Mouse (Mus musculus): ENCODE data around the gene Ghrhr. TPM values are rescaled to one million over a fixed set of nuclear protein-coding genes. Genes with fewer than 3 reads are reported as not detected.
A peak's percentile ranks its signal among the peaks of the same experiment; 100 is the strongest.

Gene Ghrhr
- total RNA-seq, 2 experiments from 2014 or later: not detected

DNA sequence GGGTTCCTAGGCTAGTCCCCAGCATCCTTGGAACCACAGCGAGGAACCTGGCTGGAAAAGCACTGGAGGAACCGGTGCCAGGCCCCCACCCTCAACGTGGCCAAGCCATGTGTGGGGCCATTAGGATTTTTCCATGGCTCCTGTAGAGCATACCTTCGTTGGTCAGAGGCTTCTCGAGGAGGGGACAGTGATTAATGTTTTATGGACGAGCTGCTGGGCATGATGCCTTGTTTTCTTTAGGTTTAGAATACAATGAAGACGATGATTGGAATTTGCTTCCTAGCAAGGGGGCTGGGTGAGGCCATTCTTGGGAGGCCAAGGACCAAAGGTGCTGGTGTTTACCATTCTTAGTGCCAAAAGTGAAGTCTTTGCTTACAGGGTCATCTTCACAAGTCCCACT is 24.4 kb upstream of the Ghrhr start:
- DNase-seq (ENCODE audit: low spot score in 2 of 2): no peak

DNA sequence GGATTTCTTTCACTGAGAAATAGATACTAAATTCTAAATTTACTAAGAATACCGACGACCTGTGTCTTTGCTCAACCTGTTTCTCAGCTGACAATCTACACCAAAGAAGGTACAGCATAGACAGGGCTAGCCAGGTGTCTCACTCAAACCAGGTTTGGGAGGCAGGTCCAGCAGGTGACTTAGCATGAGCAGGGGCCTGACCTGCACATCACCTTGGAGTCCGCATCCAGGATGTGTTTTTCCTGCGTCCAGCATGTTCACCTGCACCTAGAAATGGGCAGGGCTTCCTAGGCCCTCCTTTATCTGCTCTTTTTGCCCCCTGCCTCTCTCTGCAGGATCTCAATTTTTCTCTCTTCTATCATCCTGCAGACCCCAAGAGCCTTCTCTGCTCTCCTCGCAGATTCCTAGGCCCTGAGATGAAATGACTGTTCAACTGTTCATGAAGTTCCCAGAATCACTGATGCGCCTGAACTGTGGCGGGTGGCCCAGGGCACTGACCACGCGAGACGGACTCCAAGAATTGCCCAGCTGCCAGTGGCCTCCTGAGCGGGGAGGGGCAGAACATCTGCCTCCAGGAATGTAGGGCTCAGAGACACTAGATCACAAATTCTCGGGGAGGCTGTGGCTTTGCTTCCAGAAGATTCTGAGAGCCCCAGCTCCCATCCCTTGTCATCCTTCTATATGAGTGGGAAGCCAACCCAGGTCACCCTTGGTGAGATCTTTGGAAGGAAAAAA is 22.2 kb upstream of the Ghrhr start:
- no peak for DNase-seq (ENCODE audit: low spot score in 2 of 2)

DNA sequence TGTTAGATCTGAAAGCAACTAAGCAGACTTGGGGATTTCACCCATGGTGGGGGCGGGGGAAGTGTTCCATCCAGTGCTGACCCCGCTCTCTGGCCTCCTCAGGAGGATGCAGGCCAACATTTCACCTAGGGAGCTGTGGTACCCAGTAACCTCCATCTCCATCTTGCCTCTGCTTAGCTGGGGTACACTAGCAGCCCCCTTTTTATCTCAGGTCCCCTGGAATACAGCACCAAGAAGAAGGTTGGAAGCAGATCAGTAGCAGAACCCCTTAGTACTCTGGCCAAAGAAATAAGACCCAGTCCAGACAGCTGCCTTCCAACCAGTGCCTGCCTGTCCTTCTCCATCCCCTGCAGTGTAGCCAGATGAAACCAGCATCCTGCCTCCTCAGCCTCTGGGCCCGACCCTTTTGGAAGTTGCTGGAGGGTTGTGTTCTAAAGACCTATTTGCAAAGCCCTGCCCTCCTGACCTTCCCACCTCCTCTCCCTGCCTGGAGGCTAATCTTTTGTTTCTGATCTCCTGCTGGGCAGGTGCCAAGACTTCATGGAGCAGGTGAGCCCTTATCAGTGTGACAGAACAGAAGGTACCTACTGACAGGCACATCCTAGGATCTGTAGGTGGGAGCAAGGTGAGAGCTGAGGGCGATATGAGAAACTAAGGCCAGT is 21.5 kb upstream of the Ghrhr start:
- no peak for DNase-seq (ENCODE audit: low spot score in 2 of 2)

DNA sequence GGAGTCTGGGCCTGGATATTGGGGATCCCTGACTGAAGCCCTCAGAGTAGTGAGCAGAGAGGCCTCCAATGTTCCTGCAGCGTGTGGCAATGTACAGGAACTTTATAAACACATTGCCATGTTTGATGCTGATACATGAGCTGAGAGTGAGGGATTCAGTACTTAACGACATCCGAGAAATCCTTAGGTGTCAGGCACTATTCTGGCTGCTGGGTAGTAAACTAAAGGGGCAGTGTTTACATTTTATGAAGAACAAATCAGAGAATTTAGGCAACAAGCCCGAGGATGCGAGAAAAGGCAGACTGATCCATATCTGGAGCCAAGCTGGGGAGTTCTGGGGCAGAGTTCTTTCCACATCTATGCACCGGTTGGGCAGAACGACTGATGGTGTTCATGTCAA is 20.5 kb upstream of the Ghrhr start:
- no peak for DNase-seq (ENCODE audit: low spot score in 2 of 2)

DNA sequence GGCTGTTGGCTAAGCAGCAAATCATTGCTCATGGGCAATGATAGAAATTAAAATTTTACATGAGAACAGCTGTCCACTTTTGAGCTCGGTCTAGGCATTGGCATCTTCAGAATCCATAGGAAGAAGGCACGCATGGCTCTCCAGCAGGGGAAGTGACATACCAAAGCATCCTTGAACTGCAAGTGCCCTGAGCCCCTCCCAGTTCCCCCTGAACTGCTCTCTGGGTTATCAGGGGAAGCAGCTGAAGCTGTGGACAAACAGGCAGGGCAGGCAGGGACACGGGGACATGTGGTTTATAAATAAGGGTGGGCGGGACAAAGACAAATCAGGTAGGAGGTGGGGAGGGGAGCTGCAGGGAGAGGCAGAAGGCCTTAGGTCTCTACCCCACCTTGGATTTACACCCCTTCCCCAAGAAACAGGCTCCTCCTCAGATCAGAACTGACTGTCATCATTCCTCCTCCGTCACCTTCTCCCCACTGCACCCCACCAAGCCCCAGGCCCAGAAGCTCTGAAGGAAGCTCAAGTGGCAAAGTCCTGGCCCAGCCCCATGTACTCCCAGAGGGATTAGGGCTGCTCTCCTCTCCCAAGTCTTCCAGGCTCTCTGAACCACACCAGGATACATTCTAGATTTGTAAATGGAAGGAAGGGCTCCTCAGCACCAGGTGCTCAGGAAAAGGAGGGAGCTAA is 19.9 kb upstream of the Ghrhr start:
- DNase-seq (ENCODE audit: low spot score in 2 of 2): no peak

DNA sequence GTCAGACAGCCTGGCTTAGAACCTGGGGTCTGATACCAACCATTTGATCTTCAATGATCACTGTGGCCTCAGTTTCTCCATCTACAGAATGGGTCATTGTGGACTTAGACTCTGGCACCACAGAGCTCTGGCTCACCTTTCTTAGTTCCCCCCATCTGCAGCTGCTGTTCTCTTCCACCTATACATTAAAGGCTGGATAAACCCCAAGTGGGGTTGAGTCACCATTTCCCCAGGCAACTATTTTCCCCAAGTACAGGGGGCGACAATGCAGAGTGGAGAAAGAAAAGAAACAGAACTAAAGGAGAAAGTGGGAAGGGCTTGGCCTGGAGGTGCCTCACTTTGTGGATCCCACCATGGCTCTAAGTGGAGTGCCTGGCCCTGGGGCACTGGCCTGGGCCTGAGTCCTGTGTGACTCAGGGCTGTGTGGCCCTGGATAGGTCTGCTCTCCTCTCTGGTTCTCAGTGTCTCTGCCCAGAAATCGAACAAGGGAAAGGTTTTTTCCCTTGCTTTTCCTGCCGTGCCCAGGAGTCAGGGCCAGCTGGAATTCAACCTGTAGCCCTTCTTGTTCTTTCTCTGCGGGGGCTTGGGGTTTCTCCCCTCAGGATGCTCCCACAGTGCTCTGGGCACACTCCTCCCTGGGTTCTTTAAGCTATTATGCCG is 19.0 kb upstream of the Ghrhr start:
- DNase-seq (ENCODE audit: low spot score in 2 of 2): no peak

DNA sequence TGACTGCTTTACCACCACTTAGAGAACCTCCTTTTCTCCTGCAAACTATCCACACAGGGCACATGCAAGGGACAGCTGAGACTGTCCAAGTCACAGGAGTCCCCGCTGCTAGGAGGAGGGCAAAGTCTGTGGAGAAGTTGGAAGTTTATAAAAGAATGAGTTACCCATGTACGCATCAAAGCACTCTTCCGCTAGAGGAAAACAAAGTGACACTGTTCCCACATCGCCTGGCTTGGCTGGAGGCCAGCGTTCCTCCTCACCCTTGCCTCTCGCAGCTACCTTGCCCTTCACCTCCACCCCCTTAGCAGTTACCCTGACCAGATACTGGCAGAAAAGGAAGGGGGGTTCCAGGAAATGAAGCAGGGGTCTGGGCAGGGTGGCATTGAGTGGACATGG is 18.5 kb upstream of the Ghrhr start:
- no peak for DNase-seq (ENCODE audit: low spot score in 2 of 2)

DNA sequence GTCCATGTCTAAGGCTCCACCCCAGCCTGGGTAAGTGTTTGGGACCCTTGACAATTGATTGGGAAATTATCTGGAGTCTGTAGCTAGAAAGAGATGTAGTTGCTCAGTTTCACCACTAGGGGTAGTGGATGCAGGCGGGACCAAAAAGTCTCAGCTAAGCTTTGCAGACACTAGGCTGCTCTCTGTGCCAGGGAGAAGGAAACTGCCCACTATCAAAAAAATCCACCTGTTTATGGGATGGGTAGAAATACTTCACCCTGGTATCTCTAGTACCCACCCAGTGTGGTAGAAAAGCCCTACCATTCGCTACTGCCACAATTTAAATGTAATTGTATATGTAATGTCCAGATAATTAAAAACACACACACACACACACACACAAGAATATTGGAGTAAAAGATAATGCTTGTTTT is 17.4 kb upstream of the Ghrhr start:
- no peak for DNase-seq (ENCODE audit: low spot score in 2 of 2)

DNA sequence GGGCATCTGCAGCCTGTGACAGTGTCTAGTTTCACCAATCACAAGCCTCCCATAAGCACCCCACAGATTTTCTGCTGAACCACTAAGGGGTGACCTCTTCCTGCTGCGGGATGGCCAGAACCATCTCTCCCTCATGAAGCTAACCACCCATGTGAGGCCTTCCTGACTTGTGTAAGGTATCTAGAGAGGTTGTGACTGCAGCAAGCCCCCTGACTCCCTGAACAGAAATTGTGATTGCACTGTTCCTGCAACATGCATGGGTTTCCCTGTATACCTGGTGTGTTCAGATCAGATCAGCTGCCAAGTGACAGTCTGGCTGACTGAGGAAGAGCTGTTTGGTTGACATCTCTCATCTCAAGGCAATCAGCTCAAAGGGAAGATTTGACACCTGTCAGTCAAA is 13.4 kb upstream of the Ghrhr start:
- no peak for DNase-seq (ENCODE audit: low spot score in 2 of 2)

DNA sequence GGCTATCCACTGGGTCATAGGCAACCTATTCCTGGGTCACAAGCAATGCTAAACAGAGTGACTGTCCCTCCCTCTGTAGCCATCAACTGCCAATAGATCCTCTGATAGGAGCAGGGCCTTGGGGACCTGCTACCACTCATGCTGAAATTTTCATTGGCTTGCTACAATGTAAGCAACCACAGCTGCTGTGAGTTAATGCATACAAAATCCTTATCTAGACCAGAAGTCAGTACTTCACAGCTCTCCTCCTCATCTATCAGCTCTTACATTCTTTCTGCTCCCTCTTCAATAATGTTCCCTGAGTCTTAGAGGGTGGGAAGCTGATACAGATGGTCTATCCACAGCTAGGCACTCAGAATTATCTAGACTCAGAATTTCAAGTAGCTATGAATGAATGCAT is 9.0 kb upstream of the Ghrhr start:
- no peak for DNase-seq (ENCODE audit: low spot score in 2 of 2)

DNA sequence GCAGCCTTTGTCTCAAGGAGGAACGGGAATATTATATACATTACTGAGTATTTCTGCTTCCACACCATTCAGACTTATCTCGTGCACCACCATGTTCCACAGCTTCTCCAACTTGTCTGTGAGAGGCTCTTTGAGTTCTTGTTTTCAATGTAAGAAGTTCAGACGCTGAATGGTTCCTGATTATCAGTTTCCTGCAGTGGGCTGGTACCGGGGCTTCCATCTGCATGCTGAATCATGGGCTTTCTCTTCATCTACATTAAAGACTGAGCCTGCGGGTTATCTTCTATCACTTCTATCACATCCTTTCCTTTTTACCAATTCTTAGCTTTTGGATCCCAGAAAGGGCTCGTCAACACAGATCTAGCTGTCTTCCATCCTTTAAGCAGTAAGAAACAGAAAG is 5.3 kb upstream of the Ghrhr start:
- no peak for DNase-seq (ENCODE audit: low spot score in 2 of 2)

DNA sequence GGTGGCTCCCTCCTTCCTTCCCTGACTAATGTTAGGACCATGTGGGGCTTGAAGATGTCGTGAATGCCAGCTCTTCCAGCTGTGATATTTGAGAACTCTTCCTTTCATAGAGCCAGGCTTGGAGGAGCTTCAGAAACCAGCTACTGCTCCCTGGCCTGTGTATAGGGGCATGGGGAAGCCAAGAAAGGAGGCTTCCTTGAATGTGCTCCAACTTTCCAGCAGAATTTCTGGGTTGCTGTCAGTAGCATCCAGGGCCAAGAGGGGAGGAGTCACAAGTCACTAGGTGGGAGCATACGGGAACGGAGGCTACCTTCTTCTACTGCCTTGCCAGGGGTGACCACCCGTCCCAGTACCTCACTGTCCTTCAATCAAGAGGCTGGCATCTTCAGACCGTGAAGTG is 416 bp downstream of the Ghrhr start:
- DNase-seq (ENCODE audit: low spot score in 2 of 2): no peak

DNA sequence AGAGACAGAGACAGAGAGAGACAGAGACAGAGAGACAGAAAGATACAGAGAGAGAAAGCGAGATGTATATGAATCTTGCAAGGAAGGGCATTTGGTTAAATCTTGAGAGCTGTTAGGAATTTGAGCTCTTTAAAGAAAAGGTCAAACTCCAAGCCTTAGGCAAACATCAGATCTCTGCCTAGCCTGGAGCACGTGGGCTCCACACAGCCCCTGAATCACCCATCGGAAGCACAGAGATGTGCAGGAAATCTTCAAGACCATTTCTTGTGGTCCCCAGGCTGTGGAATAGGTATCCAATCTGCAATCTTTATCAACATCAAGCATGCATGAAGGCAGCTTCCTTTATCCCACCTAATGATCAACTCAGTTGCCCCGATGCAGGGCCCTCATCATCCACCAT is 1.4 kb downstream of the Ghrhr start:
- no peak for DNase-seq (ENCODE audit: low spot score in 2 of 2)

DNA sequence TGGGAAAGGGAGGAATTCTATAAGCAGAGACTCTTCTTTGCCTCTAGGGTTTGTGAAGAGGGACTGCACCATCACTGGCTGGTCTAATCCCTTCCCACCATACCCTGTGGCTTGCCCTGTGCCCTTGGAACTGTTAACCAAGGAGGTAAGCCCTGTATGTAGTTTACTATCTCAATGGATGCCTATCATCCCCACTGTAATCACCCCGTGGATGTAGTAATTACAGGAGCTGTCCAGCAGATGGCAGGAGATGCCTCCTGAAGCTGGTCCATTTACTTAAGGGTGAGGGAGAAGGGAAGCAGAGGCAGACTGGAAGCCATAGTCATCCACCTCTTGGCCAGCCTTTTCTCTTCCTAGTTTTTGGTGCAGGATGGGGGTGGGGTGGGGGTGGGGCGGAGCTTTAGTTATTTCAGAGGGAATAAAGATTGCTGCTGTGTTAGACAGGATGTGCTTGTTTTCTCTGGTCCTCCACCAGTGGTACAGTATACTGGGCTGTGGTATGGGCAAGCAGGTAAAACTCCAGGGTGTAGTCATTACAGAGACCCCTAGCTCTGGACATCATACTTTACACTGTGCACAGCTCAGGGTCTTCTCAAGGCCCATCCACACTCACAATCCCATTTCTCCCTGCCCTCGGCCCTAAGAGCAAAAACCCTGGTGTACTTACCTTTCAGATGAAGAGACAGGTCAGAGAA is 3.7 kb downstream of the Ghrhr start:
- DNase-seq (ENCODE audit: low spot score in 2 of 2): peak; percentile 49 to 81

DNA sequence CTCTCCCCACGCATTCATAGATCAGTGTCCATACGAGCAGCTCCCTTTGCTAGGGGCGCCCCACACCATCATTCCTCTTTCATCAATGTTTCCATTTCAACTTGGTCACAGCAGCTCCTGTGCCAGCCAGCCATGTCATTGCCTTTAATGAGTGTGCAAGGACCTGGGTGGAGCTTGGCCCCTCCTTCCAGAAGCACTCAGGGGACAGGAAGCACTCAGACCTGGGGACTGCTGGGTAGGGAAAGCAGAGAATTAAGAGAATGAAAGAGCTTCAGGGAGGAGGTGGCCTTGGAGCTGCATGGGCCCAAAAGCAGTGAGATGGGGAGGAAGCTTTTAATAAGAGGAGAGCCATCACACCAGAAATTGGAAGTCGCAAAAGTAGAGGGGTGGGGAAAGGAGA is 5.9 kb downstream of the Ghrhr start:
- DNase-seq (ENCODE audit: low spot score in 2 of 2): no peak

DNA sequence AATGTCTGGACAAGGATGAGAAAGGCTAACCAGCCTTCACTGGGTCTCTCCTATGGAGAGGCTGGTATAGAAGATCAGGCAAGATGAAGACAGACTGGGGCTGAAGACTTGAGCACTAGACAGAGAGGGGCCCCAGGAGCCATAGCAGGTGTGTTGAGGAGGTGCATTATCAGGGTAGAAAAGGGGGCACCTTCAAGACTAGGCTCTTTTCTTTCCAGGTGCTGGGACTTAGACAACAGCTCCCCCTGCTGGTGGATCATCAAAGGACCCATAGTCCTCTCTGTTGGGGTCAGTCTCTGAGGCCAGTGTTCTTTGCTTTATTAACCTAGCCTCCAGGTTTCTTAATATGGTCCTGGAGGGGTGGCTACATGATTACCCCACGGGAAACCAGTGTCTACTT is 7.8 kb downstream of the Ghrhr start:
- DNase-seq (ENCODE audit: low spot score in 2 of 2): peak in 1 of 2 experiments; percentile 69

DNA sequence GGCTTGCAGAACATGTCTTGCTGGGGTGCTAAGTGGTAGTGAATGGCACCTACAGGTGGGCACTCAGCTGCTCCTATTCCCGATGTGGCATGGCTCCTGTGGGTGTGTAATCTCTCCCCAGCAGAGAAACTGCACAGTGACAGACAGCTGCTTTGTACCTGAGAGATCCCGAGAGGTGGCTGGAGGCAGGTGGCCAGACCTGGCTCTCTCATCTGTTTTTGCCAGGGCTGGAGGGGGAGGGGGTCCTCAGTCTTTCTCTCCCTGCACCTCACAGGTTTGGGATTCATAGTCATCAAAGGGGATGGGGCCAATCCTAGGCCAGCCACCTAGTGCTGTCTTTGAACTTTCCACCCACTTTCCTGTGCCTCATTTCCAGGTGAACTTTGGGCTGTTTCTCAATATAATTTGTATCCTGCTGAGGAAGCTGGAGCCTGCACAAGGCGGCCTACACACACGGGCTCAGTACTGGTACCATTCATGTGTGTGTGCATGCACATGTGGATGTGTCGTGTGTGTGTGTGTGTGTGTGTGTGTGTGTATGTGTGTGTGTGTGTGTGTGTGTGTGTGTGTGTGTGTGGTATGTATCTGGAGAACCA is 8.4 kb downstream of the Ghrhr start:
- DNase-seq (ENCODE audit: low spot score in 2 of 2): no peak

DNA sequence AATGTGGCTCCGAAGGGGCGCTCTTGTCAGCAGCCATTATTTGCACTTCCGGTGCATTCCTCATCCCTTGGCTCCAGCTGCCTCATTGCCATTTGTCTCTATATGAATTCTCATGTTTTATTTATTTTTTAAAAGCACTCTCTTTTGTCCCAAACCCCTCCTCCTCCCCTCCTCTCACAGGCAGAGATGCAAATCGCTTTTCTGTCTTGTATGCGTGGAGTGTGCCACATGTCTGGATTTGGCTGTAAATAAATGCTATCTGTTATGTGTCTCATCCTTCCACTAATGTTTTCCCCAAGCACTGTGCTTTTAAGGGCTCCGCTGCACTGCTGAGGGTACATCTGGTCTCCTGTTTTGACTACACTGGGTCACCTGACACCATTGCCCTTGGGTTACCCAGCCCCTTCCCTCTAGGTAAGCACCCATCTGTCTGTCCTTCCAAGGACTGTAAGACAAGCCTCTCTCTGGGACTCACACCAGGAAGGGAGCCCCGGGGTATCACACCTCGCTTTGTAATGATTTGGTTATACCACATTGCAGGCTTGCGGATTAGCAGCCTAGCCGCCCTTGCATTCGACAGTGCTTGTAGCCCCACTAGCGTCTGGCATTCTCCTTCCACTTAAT is 12.6 kb downstream of the Ghrhr start:
- peak in 1 of 2 experiments; percentile 43 for DNase-seq (ENCODE audit: low spot score in 2 of 2)

DNA sequence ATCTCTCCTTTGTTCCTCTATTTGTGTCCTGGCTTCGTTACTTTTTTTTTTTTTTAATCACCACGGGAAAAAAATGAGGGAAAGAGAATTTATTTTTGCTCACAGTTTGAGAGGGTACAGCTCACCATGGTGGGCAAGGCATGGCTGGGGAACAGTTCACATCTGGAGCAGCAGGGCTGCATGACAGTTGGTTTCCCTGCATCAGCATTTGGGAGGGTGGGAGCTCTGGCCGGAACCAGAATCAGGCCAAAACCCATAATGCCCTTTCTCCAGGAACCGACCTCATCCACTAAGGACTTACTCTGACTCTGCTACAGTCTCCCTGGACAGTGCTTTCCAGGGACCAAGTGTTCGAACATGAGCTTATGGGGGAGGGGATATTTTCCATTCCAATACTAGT is 13.2 kb downstream of the Ghrhr start:
- DNase-seq (ENCODE audit: low spot score in 2 of 2): no peak

DNA sequence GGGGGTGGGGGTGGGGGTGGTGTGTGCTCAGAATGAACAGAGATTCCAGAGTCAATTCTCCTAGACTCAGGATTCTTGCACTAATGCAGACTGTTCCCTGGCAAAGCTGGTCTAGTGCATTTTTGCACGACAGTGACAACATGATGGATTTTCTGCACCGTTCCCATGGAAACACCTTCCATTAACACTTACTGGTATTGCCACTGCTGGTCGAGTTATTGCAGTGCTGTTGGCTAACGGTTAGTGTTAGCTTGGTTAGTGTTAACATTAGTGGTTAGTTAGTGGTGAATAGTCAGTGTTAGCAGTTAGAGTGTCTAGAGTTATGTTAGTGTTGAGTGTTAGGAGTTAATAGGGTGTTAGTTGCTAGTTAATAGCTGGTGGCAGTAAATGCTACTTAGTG is 15.7 kb downstream of the Ghrhr start:
- peak in 1 of 2 experiments; percentile 49 for DNase-seq (ENCODE audit: low spot score in 2 of 2)

DNA sequence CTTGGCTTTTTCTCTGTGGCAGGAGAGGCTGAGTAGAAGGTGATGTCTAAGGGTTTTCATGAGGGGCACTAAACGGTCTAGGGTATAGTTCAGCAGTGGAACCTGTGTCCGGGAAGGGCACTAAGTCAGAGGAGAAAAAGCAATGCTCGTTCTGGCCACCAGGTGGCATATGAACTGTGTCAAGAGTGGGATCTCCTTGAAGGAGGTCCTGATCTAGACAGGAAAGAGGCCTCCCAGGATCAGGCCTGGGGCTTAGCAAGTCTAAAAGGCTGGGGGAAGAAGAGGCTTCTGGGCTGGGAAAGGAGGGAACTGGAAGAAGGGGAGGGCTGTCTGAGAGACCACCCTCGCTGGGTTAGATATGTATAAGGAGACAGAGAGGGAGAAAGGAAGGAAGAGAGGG is 16.4 kb downstream of the Ghrhr start:
- DNase-seq (ENCODE audit: low spot score in 2 of 2): peak; percentile 64 to 84
